Mouse (Mus musculus): ENCODE results near the gene Parp8. TPM values are rescaled to one million over a fixed set of nuclear protein-coding genes. Genes with fewer than 3 reads are reported as not detected.

Parp8 gene
- polyA plus RNA-seq, 1 experiment from 2014 or later: 44.0 TPM

GRCm38 (mm10) chr13:117024127-117024915 is 1.0 kb downstream of the Parp8 start:
- Histone ChIP-seq H3K9me3 (ENCODE audit: control insufficient read depth, low read length) (no peaks in the 10 kb centered on the region), H3K27ac (peak overlapping the region; percentile 95), H3K36me3 (replicated peaks; ENCODE audit: control insufficient read depth, insufficient read depth) (no peaks in the 10 kb centered on the region), H3K4me2 (replicated peaks) (peak overlapping the region; percentile 62), H3K4me3 (replicated peaks; ENCODE audit: low read length) (peak overlapping the region; percentile 93), H3K27me3 (ENCODE audit: control insufficient read depth, insufficient read depth, low read length) (no peaks in the 10 kb centered on the region), H3K4me1 (replicated peaks; ENCODE audit: control insufficient read depth, insufficient read depth, low read length) (peaks cover 15% of the 10 kb centered on the region), H3K9ac (peak overlapping the region; percentile 99)
- under 1% methylated on average over 63 of the region's 64 CpGs for WGBS
- peak; percentile 62 for DNase-seq (ENCODE audit: low spot score)
- ATAC-seq (ENCODE audit: low FRiP score): peak; percentile 84

GRCm38 (mm10) chr13:117023346-117024050 is 1.8 kb downstream of the Parp8 start:
- no peak for ATAC-seq (ENCODE audit: low FRiP score)
- WGBS: 4% methylated on average over 12 of the region's 12 CpGs
- peak overlapping the region; percentile 62 for H3K4me2 ChIP-seq (replicated peaks)
- H3K9me3 ChIP-seq (ENCODE audit: control insufficient read depth, low read length): no peaks in the 10 kb centered on the region
- no peaks in the 10 kb centered on the region for H3K36me3 ChIP-seq (replicated peaks; ENCODE audit: control insufficient read depth, insufficient read depth)
- peak overlapping the region; percentile 99 for H3K9ac ChIP-seq
- peaks cover 15% of the 10 kb centered on the region for H3K4me1 ChIP-seq (replicated peaks; ENCODE audit: control insufficient read depth, insufficient read depth, low read length)
- peak; percentile 35 for DNase-seq (ENCODE audit: low spot score)
- no peaks in the 10 kb centered on the region for H3K27me3 ChIP-seq (ENCODE audit: control insufficient read depth, insufficient read depth, low read length)
- H3K4me3 ChIP-seq (replicated peaks; ENCODE audit: low read length): peak overlapping the region; percentile 93
- peak overlapping the region; percentile 95 for H3K27ac ChIP-seq

- DNase-seq (ENCODE audit: low spot score) (no peak), ATAC-seq (ENCODE audit: low FRiP score) (no peak)
- Histone ChIP-seq H3K4me2 (replicated peaks) (no peak overlapping the region), H3K27me3 (ENCODE audit: control insufficient read depth, insufficient read depth, low read length) (no peaks in the 10 kb centered on the region), H3K27ac (no peak overlapping the region), H3K9ac (no peak overlapping the region), H3K9me3 (ENCODE audit: control insufficient read depth, low read length) (no peaks in the 10 kb centered on the region), H3K4me3 (replicated peaks; ENCODE audit: low read length) (no peak overlapping the region), H3K4me1 (replicated peaks; ENCODE audit: control insufficient read depth, insufficient read depth, low read length) (peaks cover 11% of the 10 kb centered on the region), H3K36me3 (replicated peaks; ENCODE audit: control insufficient read depth, insufficient read depth) (no peaks in the 10 kb centered on the region)
- 81% methylated on average over 6 of the region's 6 CpGs for WGBS
Observed at GRCm38 (mm10) chr13:117020631-117021030, 4.7 kb downstream of the Parp8 start.

- 94% methylated on average over 6 of the region's 6 CpGs for WGBS
Observed at GRCm38 (mm10) chr13:117018676-117019075, 6.7 kb downstream of the Parp8 start.

GRCm38 (mm10) chr13:117013516-117013915 is 11.8 kb downstream of the Parp8 start:
- WGBS: 97% methylated on average over 2 of the region's 2 CpGs
- ATAC-seq (ENCODE audit: low FRiP score): no peak
- Histone ChIP-seq H3K27ac (no peak overlapping the region), H3K27me3 (ENCODE audit: control insufficient read depth, insufficient read depth, low read length) (no peaks in the 10 kb centered on the region), H3K9ac (no peak overlapping the region), H3K9me3 (ENCODE audit: control insufficient read depth, low read length) (no peaks in the 10 kb centered on the region; the same call in 1 of the 2 replicates), H3K4me1 (replicated peaks; ENCODE audit: control insufficient read depth, insufficient read depth, low read length) (no peaks in the 10 kb centered on the region), H3K4me3 (replicated peaks; ENCODE audit: low read length) (no peak overlapping the region), H3K4me2 (replicated peaks) (no peak overlapping the region), H3K36me3 (replicated peaks; ENCODE audit: control insufficient read depth, insufficient read depth) (no peaks in the 10 kb centered on the region; the same call in 1 of the 2 replicates)
- no peak for DNase-seq (ENCODE audit: low spot score)

More at GRCm38 (mm10) chr13:117018676-117019075, 6.7 kb downstream of the Parp8 start:
- DNase-seq (ENCODE audit: low spot score) (no peak), ATAC-seq (ENCODE audit: low FRiP score) (no peak)
- Histone ChIP-seq H3K9ac (no peak overlapping the region), H3K9me3 (ENCODE audit: control insufficient read depth, low read length) (no peaks in the 10 kb centered on the region), H3K4me3 (replicated peaks; ENCODE audit: low read length) (no peak overlapping the region), H3K27me3 (ENCODE audit: control insufficient read depth, insufficient read depth, low read length) (no peaks in the 10 kb centered on the region), H3K27ac (no peak overlapping the region), H3K4me1 (replicated peaks; ENCODE audit: control insufficient read depth, insufficient read depth, low read length) (peaks cover 11% of the 10 kb centered on the region), H3K4me2 (replicated peaks) (no peak overlapping the region), H3K36me3 (replicated peaks; ENCODE audit: control insufficient read depth, insufficient read depth) (no peaks in the 10 kb centered on the region)

GRCm38 (mm10) chr13:117012031-117012430 is 13.3 kb downstream of the Parp8 start:
- 0 out of 2 replicates have a peak, but pooled peaks cover under 1% of the 10 kb centered on the region for H3K4me1 ChIP-seq (replicated peaks; ENCODE audit: control insufficient read depth, insufficient read depth, low read length)
- ATAC-seq (ENCODE audit: low FRiP score) (no peak), DNase-seq (ENCODE audit: low spot score) (no peak)
- H3K9ac ChIP-seq: no peak overlapping the region
- no peak overlapping the region for H3K27ac ChIP-seq
- no peaks in the 10 kb centered on the region; the same call in 1 of the 2 replicates for H3K36me3 ChIP-seq (replicated peaks; ENCODE audit: control insufficient read depth, insufficient read depth)
- no peaks in the 10 kb centered on the region; the same call in 1 of the 2 replicates for H3K9me3 ChIP-seq (ENCODE audit: control insufficient read depth, low read length)
- no peak overlapping the region for H3K4me2 ChIP-seq (replicated peaks)
- 93% methylated on average over 9 of the region's 9 CpGs for WGBS
- no peaks in the 10 kb centered on the region for H3K27me3 ChIP-seq (ENCODE audit: control insufficient read depth, insufficient read depth, low read length)
- H3K4me3 ChIP-seq (replicated peaks; ENCODE audit: low read length): no peak overlapping the region

GRCm38 (mm10) chr13:117010143-117010542 is 15.2 kb downstream of the Parp8 start:
- Histone ChIP-seq H3K36me3 (replicated peaks; ENCODE audit: control insufficient read depth, insufficient read depth) (no peaks in the 10 kb centered on the region; the same call in 1 of the 2 replicates), H3K9ac (no peak overlapping the region), H3K27ac (no peak overlapping the region), H3K9me3 (ENCODE audit: control insufficient read depth, low read length) (no peaks in the 10 kb centered on the region; the same call in 1 of the 2 replicates), H3K4me1 (replicated peaks; ENCODE audit: control insufficient read depth, insufficient read depth, low read length) (0 out of 2 replicates have a peak, but pooled peaks cover 8% of the 10 kb centered on the region), H3K4me2 (replicated peaks) (no peak overlapping the region), H3K27me3 (ENCODE audit: control insufficient read depth, insufficient read depth, low read length) (no peaks in the 10 kb centered on the region), H3K4me3 (replicated peaks; ENCODE audit: low read length) (no peak overlapping the region)
- 66% methylated on average over 8 of the region's 8 CpGs for WGBS
- ATAC-seq (ENCODE audit: low FRiP score): peak; percentile 25; the same call in 1 of the 2 replicates
- no peak for DNase-seq (ENCODE audit: low spot score)

- H3K27ac ChIP-seq: no peak overlapping the region
- WGBS: 92% methylated on average over 9 of the region's 9 CpGs
- no peaks in the 10 kb centered on the region; the same call in 1 of the 2 replicates for H3K9me3 ChIP-seq (ENCODE audit: control insufficient read depth, low read length)
- H3K4me1 ChIP-seq (replicated peaks; ENCODE audit: control insufficient read depth, insufficient read depth, low read length): 0 out of 2 replicates have a peak, but pooled peaks cover 8% of the 10 kb centered on the region
- no peak overlapping the region for H3K4me3 ChIP-seq (replicated peaks; ENCODE audit: low read length)
- DNase-seq (ENCODE audit: low spot score) (no peak), ATAC-seq (ENCODE audit: low FRiP score) (no peak)
- H3K27me3 ChIP-seq (ENCODE audit: control insufficient read depth, insufficient read depth, low read length): no peaks in the 10 kb centered on the region
- no peak overlapping the region for H3K9ac ChIP-seq
- H3K4me2 ChIP-seq (replicated peaks): no peak overlapping the region
- H3K36me3 ChIP-seq (replicated peaks; ENCODE audit: control insufficient read depth, insufficient read depth): no peaks in the 10 kb centered on the region; the same call in 1 of the 2 replicates
Observed at GRCm38 (mm10) chr13:117008021-117009015, 17.0 kb downstream of the Parp8 start.
